Mouse (Mus musculus) cerebral cortex, adult 2 months (tissue): ENCODE data around the gene Kcnq4.

Source experiments
- WGBS: fragments of 180-500 bp; shearing (Covaris S2); methylation state at CpG from one replicate; pipeline ENCODE4 v1.1.7; 2018; 5-methylcytosine and 5-hydroxymethylcytosine counted together

Kcnq4 gene

GRCm38 (mm10) chr4:120747941-120748866 lies at the start of gene Kcnq4:
Kcnq4 (minus strand) TSS chr4:120748612.
- 15% methylated on average over 42 of the region's 42 CpGs for WGBS

- 84% methylated on average over 2 of the region's 2 CpGs for WGBS
Observed at GRCm38 (mm10) chr4:120796687-120797086, 48.3 kb upstream of the Kcnq4 start.

GRCm38 (mm10) chr4:120795646-120796045 lies 47.2 kb upstream of the Kcnq4 start:
- WGBS, result 91% methylated on average over 1 of the region's 1 CpGs

- 78% methylated on average over 2 of the region's 2 CpGs for WGBS
Observed at GRCm38 (mm10) chr4:120792918-120793317, 44.5 kb upstream of the Kcnq4 start.

GRCm38 (mm10) chr4:120790027-120790426 lies 41.6 kb upstream of the Kcnq4 start:
- 58% methylated on average over 4 of the region's 4 CpGs for WGBS

DNA sequence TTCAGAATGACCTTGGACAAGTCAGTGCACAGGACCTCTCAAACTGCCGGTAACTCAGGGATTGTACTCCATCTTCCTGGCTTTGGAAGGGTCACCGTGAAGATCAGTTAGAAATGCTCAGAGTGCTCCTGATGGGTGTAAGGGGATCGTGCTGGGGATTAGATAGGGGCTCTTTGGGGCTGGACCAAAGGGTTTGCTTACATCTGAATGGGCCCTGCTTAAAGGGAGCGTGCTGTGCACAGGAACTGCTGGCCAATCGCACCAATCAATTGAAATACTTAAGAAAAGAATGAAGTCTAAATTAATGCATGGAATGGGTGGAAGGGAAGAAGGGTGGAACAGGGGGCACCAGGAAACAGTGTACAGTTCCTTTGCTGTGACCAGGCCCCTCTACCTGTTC lies 7.4 kb upstream of the Kcnq4 start:
- WGBS, result 72% methylated on average over 5 of the region's 5 CpGs

- WGBS, result 3% methylated on average over 1 of the region's 1 CpGs
Observed at GRCm38 (mm10) chr4:120755299-120755698, 6.9 kb upstream of the Kcnq4 start.

DNA sequence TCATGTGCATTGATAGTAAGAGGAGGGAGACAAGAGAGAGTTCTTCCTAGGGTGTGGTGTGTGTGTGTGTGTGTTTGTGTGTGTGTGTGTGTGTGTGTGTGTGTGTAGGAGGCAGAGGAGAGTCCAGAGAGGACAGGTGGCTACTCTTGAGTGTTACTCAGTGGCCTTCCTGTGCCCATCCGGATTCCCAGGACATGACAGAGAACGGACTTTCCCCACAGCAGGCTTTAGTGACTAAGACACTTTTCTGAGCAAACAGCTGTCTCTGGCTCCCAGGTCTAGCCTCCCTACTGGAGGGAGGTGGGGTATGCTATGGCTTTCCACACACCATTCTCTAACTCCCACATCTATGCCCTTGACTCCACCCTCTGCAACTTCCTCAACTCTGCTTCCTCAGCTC lies 1.2 kb upstream of the Kcnq4 start:
- 88% methylated on average over 2 of the region's 2 CpGs for WGBS

GRCm38 (mm10) chr4:120747243-120747792 lies 1.1 kb downstream of the Kcnq4 start:
- under 1% methylated on average over 68 of the region's 75 CpGs for WGBS

- WGBS, result 8% methylated on average over 48 of the region's 53 CpGs
Observed at GRCm38 (mm10) chr4:120746552-120747150, 1.8 kb downstream of the Kcnq4 start.

- 58% methylated on average over 10 of the region's 10 CpGs for WGBS
Observed at GRCm38 (mm10) chr4:120745731-120746551, 2.5 kb downstream of the Kcnq4 start.

DNA sequence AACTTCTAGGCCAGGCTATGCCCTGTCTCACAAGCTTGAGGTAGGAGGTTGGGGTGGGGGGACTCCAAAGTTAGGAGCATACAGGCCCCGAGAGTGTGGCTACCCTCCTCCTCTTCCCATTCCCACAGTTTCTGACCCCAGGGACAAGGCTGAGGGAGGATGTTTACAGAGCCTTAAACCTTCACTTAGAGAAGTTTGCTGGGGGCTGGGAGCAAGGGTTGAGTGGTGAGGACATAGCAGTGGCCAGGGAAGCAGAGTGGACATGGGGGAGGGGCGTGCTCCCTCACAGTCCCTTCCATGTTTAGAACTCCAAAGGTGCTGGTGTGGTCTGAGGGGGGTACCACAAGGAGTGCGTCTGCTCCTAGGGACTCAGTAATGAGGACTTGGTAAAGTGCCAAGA lies 4.8 kb downstream of the Kcnq4 start:
- 89% methylated on average over 3 of the region's 3 CpGs for WGBS

DNA sequence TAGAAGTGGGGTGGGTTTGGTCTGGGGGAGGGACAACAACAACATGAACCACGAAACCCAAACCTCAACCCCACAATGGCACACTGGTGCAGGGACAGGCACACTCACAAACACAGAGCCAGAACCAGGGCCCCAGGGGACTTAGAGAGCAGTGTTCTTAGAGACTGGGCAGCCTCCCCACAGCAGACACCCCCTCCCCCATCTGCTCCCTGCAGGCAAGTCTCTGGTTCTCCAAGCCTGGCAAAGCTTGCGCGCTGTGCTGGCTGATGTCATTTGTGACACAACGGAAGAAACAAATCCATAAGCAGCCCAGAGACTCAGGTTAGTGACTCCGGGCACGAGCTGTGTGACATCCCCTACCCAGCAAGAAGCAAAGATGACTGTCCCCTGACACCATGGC lies 7.1 kb downstream of the Kcnq4 start:
- 66% methylated on average over 6 of the region's 6 CpGs for WGBS

DNA sequence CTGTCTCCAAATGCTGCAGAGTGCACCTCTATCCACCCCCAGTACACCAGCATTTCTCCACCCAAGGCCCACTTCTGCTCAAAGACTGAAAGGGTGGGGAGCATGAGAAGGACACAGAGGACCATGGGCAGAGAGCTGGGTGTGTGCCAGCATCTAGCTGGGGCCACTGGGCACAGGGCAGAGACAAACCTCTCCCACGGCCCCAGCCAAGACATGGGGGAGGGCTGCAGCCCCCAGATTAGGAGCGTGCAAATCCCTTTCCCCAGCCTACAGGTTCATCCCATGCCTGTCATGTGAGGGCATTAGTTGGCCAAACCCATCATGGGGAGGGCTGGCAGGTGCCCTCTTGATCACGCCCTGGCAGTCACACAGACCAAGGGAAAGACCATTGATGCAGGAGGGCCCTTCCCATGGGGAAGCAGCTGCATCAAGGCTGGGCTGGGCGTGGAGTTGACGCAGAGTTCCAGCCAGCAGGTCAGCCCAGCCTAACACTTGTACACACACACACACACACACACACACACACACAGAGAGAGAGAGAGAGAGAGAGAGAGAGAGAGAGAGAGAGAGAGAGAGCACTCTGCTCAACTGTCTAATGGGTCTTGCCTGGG lies 14.3 kb downstream of the Kcnq4 start:
- whole genome bisulfite sequencing, result 77% methylated on average over 5 of the region's 5 CpGs

GRCm38 (mm10) chr4:120732737-120733136 lies 15.7 kb downstream of the Kcnq4 start:
- WGBS, result 87% methylated on average over 6 of the region's 6 CpGs

DNA sequence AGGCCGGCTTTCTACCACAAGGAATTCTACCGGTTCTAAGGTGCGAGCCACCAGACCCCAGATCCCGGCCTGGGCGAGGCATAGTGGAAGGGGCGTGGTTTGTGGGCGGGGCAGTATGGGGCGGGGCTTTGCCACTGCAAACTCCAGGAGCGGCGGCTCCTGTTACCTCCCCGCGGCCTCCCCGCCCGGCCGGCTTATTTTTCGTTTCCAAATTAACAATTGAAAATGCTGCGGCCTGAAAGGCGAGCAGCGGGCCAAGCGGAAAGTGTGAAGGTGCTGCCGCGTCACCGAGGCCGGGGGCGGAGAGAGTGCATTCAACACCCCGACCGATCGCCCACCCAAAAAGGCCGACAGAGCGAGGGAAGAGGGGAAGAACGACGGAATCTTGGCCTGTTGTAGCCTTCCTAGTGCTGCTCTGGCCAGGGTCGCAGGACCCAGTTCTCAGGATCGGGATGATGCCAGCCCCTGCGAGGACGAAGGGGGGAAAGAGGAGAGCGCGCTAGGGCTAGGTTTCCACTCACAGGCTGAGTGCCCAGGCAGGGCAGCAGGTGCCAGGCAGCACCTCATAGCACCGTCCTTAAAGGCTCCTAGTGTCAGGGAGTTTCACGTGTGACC lies 17.3 kb downstream of the Kcnq4 start:
- WGBS, result 3% methylated on average over 40 of the region's 40 CpGs

DNA sequence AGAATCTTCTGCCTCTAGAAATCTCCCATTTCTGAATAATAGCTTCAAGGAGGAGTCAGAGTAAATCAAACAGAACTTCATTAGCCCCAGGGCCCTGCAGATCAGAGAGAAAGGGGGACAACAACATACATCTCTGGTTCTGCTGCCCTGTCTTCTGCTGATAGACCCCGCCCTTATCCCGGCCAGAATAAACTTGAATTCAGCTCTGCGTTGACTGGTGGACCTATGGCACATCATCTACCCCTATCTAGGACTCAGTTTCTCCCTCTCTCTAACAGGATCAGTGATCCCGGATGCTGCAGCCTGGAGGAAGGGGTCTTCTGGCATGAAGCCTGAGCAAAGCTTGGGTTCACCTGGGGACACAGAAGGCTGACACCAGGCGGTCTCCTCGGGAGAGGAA lies 17.8 kb downstream of the Kcnq4 start:
- 54% methylated on average over 6 of the region's 6 CpGs for WGBS

GRCm38 (mm10) chr4:120730146-120730545 lies 18.3 kb downstream of the Kcnq4 start:
- 66% methylated on average over 6 of the region's 6 CpGs for WGBS

GRCm38 (mm10) chr4:120729441-120729840 lies 19.0 kb downstream of the Kcnq4 start:
- WGBS, result 83% methylated on average over 6 of the region's 6 CpGs

GRCm38 (mm10) chr4:120727842-120728241 lies 20.6 kb downstream of the Kcnq4 start:
- 81% methylated on average over 11 of the region's 11 CpGs for WGBS

DNA sequence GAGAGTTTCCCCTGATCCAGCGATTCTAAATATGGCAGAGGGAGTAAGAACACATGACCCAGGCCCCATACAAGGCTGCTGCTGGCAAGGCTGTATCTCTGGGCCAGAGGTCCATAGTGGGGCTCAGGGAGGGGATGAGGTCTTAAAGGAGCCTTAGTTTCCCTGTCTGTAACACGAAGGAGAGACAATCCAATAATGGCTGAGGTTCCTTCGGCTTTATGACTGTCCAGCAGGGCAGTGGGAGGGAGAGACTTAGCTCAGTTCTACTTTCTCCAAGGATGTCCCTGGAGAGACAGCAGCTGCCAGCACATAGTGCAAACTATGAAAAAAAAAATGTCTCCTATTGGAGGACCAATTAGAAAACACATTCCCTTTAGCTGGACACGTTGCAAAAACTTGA lies 22.2 kb downstream of the Kcnq4 start:
- WGBS, result 60% methylated on average over 4 of the region's 4 CpGs
